Mouse (Mus musculus) B cell, adult (primary cell): ENCODE data around the gene Zfp3. TPM values are rescaled to one million over a fixed set of nuclear protein-coding genes. Genes with fewer than 3 reads are reported as not detected.

Experiments used
- total RNA-seq: library from RNA; stranded (reverse); gene quantifications from 4 replicates; pipeline ENCODE4 v1.2.4, GENCODE M21; 2023; ENCODE audit not compliant: inconsistent age

The Zfp3 gene
- 2.1 to 2.6 TPM (median 2.4 TPM) in 4 replicates for total RNA-seq

DNA sequence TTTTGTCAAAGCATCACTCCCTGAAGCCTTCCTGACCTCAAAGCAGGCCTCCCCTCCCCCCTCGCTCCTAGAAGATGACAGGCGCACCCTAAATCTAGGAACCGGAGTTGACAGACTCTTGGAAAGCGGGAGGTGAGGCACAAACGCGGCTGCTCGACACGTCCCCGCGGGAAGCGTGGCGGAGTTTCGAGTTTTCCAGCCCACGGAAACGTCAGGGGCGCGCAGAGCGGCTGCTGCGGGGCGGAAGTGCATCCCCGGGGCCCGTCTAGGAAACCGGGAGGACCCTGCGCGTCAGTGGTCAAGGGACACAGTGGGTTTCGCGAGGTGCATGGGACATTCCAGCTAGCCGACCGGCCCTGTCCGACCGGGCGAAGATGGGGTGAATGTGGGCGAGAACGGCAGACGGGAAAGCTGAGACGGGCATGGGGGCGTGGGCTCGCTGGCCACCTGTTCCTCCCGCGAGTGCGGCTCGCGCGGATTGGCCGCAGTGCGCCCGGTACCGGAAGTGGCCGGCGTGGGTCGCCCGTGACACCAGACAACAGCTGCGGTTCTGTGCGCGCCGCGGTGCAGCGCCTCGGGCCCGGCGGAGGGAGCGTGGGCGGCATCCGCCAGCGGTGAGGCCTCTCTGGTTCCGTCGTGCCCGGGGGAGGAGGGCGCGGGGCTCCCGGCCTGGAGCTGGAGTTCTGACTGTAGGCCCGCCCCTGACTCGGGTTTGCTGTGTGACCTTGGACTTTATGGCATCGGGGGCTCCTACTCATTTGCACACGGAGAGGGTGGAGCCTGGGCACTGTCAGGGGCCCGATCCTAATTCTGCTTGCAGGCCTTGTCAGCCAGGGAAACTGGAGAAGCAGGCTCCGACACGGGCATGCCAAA lies at the start of gene Zfp3:
Gene Zfp3 (plus strand): TSS at position 274 of the 873 bp plus-strand sequence.

GRCm38 (mm10) chr11:70812365-70812764 lies 48.4 kb downstream of the Zfp3 start, which contains the start of gene Scimp:
Gene Scimp (minus strand): TSS chr11:70812586.

Other genes starting within 250 kb of the Zfp3 start
- not detected in 4 replicates for gene Vmo1, start 249.6 kb upstream of the Zfp3 start, total RNA-seq
- not detected in 4 replicates for gene Gltpd2, start 245.0 kb upstream of the Zfp3 start, total RNA-seq
- 124 to 141 TPM (median 128 TPM) in 4 replicates for gene Psmb6, start 238.8 kb upstream of the Zfp3 start, total RNA-seq
- not detected in 4 replicates for gene Gm40193, start 231.3 kb upstream of the Zfp3 start, total RNA-seq
- 3.3 to 6.4 TPM (median 4.5 TPM) in 4 replicates for gene Pld2, start 224.1 kb upstream of the Zfp3 start, total RNA-seq
- gene Mink1, start 201.3 kb upstream of the Zfp3 start, total RNA-seq, result 79.8 to 99.2 TPM (median 86.0 TPM) in 4 replicates
- 1.6 TPM in 1 of 4 replicates, not detected in the others for gene 4930544D05Rik, start 148.4 kb upstream of the Zfp3 start, total RNA-seq
- 1.1 to 1.2 TPM in 2 of 4 replicates, not detected in the others for gene Chrne, start 145.0 kb upstream of the Zfp3 start, total RNA-seq
- 0.29 TPM in 1 of 4 replicates, not detected in the others for gene Gp1ba, start 125.1 kb upstream of the Zfp3 start, total RNA-seq
- 206 to 218 TPM (median 207 TPM) in 4 replicates for gene Rnf167, start 117.0 kb upstream of the Zfp3 start, total RNA-seq
- 74.1 to 86.5 TPM (median 81.8 TPM) in 4 replicates for gene Slc25a11, start 116.7 kb upstream of the Zfp3 start, total RNA-seq
- gene Pfn1, start 109.6 kb upstream of the Zfp3 start, total RNA-seq, result 1,394 to 1,549 TPM (median 1,435 TPM) in 4 replicates
- gene Eno3, start 107.0 kb upstream of the Zfp3 start, total RNA-seq, result 30.9 to 40.5 TPM (median 35.3 TPM) in 4 replicates
- gene Spag7, start 94.8 kb upstream of the Zfp3 start, total RNA-seq, result 37.7 to 45.8 TPM (median 44.0 TPM) in 4 replicates
- gene Camta2, start 76.1 kb upstream of the Zfp3 start, total RNA-seq, result 57.0 to 68.2 TPM (median 65.4 TPM) in 4 replicates
- gene Inca1, start 64.1 kb upstream of the Zfp3 start, total RNA-seq, result 0.71 to 4.0 TPM (median 2.1 TPM) in 4 replicates
- 30.9 to 35.3 TPM (median 32.4 TPM) in 4 replicates for gene Kif1c, start 63.7 kb upstream of the Zfp3 start, total RNA-seq
- gene Scimp, start 48.4 kb downstream of the Zfp3 start, total RNA-seq, result 20.5 to 28.8 TPM (median 24.4 TPM) in 4 replicates
- gene Rabep1, start 80.6 kb downstream of the Zfp3 start, total RNA-seq, result 52.7 to 57.4 TPM (median 54.9 TPM) in 4 replicates
- 88.2 to 95.2 TPM (median 89.6 TPM) in 4 replicates for gene Nup88, start 205.8 kb downstream of the Zfp3 start, total RNA-seq
- gene Rpain, start 206.0 kb downstream of the Zfp3 start, total RNA-seq, result 44.7 to 65.4 TPM (median 52.4 TPM) in 4 replicates
- 80.8 to 99.7 TPM (median 85.1 TPM) in 4 replicates for gene C1qbp, start 218.8 kb downstream of the Zfp3 start, total RNA-seq
- 28.5 to 37.2 TPM (median 30.3 TPM) in 4 replicates for gene Dhx33, start 240.2 kb downstream of the Zfp3 start, total RNA-seq